Mouse (Mus musculus) stomach, embryonic 15.5 days (tissue): ENCODE measurements at regions not wholly inside any gene's neighbourhood (a gene's known extent, or its start where the extent isn't known, plus 50 kb on each side); places are given as distances from the start of the nearest gene placed in this dataset.

Experiments
- ATAC-seq: fragments of 200-750 bp; cut with Nextera tagmentation; 2 replicates; pipeline ENCODE4 v1.8.0; 2017; ENCODE audit warnings: low read depth, moderate number of reproducible peaks, moderate TSS enrichment; ENCODE audit not compliant: insufficient read depth, low FRiP score
- H3K27ac ChIP-seq: fragments of 300-500 bp; sonication (generic); 2 replicates; pipeline ENCODE4 v1.5.1; 2015; ENCODE audit warnings: mild to moderate bottlenecking, inconsistent platforms
- H3K27me3 ChIP-seq: fragments of 300-500 bp; sonication (generic); replicated peaks from 2 replicates; pipeline ENCODE4 v1.6.1; 2015; ENCODE audit warnings: inconsistent platforms
- H3K36me3 ChIP-seq: fragments of 300-500 bp; sonication (generic); 2 replicates; pipeline ENCODE4 v1.6.1; 2015; ENCODE audit warnings: inconsistent platforms
- H3K4me1 ChIP-seq: fragments of 300-500 bp; sonication (generic); 2 replicates; pipeline ENCODE4 v1.6.1; 2015; ENCODE audit warnings: inconsistent platforms
- H3K4me2 ChIP-seq: fragments of 300-500 bp; sonication (generic); 2 replicates; pipeline ENCODE4 v1.6.1; 2015; ENCODE audit warnings: mild to moderate bottlenecking, inconsistent platforms
- H3K4me3 ChIP-seq: fragments of 300-500 bp; sonication (generic); replicated peaks from 2 replicates; pipeline ENCODE4 v1.5.1; 2015; ENCODE audit warnings: inconsistent platforms
- H3K9ac ChIP-seq: fragments of 300-500 bp; sonication (generic); 2 replicates; pipeline ENCODE4 v1.6.1; 2015; ENCODE audit warnings: inconsistent platforms
- H3K9me3 ChIP-seq: fragments of 300-500 bp; sonication (generic); 2 replicates; pipeline ENCODE4 v1.6.1; 2016; ENCODE audit warnings: inconsistent platforms
- WGBS: fragments of 180-500 bp; shearing (Covaris S2); methylation state at CpG from one replicate; pipeline ENCODE4 v1.1.7; 2015; 5-methylcytosine and 5-hydroxymethylcytosine counted together

- H3K9ac ChIP-seq: no peak overlapping the region
- WGBS: 12% methylated on average over 7 of the region's 8 CpGs
- no peaks in the 10 kb centered on the region for H3K36me3 ChIP-seq
- H3K27me3 ChIP-seq: no peaks in the 10 kb centered on the region
- no peaks in the 10 kb centered on the region for H3K9me3 ChIP-seq
- no peak overlapping the region for H3K4me3 ChIP-seq
- peaks cover 15% of the 10 kb centered on the region; the same call in 1 of the 2 replicates for H3K4me1 ChIP-seq
- peak overlapping the region; percentile 81 for H3K27ac ChIP-seq
- H3K4me2 ChIP-seq: 0 out of 2 replicates have a peak overlapping the region, but pooled peaks have one; percentile 44
- peak; percentile 76 for ATAC-seq
Observed at GRCm38 (mm10) chr10:68354335-68355231, 76.0 kb upstream of the Arid5b start.

GRCm38 (mm10) chr10:68353692-68354232 is 75.2 kb upstream of the Arid5b start:
- Histone ChIP-seq H3K27ac (peak overlapping the region; percentile 71), H3K27me3 (no peaks in the 10 kb centered on the region), H3K4me1 (peaks cover 15% of the 10 kb centered on the region; the same call in 1 of the 2 replicates), H3K36me3 (no peaks in the 10 kb centered on the region), H3K4me3 (0 out of 2 replicates have a peak overlapping the region, but pooled peaks have one; percentile 5), H3K4me2 (peak overlapping the region; percentile 44; the same call in 1 of the 2 replicates), H3K9me3 (no peaks in the 10 kb centered on the region), H3K9ac (no peak overlapping the region)
- no peak for ATAC-seq
- 44% methylated on average over 18 of the region's 18 CpGs for WGBS

- Histone ChIP-seq H3K9me3 (no peaks in the 10 kb centered on the region), H3K36me3 (no peaks in the 10 kb centered on the region), H3K4me3 (no peak overlapping the region), H3K4me1 (peaks cover 15% of the 10 kb centered on the region; the same call in 1 of the 2 replicates), H3K9ac (no peak overlapping the region), H3K27me3 (no peaks in the 10 kb centered on the region), H3K27ac (no peak overlapping the region), H3K4me2 (no peak overlapping the region; the same call in 1 of the 2 replicates)
- WGBS: 64% methylated on average over 8 of the region's 8 CpGs
- ATAC-seq: no peak; the same call in 1 of the 2 replicates
Observed at GRCm38 (mm10) chr10:68351841-68352555, 73.5 kb upstream of the Arid5b start.

- Histone ChIP-seq H3K9ac (no peak overlapping the region), H3K27ac (0 out of 2 replicates have a peak overlapping the region, but pooled peaks have one; percentile 1), H3K36me3 (no peaks in the 10 kb centered on the region), H3K4me1 (peaks cover 15% of the 10 kb centered on the region; the same call in 1 of the 2 replicates), H3K9me3 (no peaks in the 10 kb centered on the region), H3K27me3 (no peaks in the 10 kb centered on the region), H3K4me2 (no peak overlapping the region), H3K4me3 (no peak overlapping the region)
- no peak for ATAC-seq
- 56% methylated on average over 5 of the region's 5 CpGs for WGBS
Observed at GRCm38 (mm10) chr10:68351441-68351840, 72.9 kb upstream of the Arid5b start.

GRCm38 (mm10) chr10:68350798-68351197 is 72.3 kb upstream of the Arid5b start:
- no peak overlapping the region for H3K4me2 ChIP-seq
- no peak for ATAC-seq
- no peak overlapping the region for H3K9ac ChIP-seq
- H3K27me3 ChIP-seq: no peaks in the 10 kb centered on the region
- no peaks in the 10 kb centered on the region for H3K9me3 ChIP-seq
- 0 out of 2 replicates have a peak overlapping the region, but pooled peaks have one; percentile 1 for H3K27ac ChIP-seq
- WGBS: 84% methylated on average over 12 of the region's 12 CpGs
- no peak overlapping the region for H3K4me3 ChIP-seq
- H3K4me1 ChIP-seq: peaks cover 11% of the 10 kb centered on the region; the same call in 1 of the 2 replicates
- no peaks in the 10 kb centered on the region for H3K36me3 ChIP-seq

GRCm38 (mm10) chr10:68347806-68348205 is 69.3 kb upstream of the Arid5b start:
- 83% methylated on average over 7 of the region's 7 CpGs for WGBS
- no peak overlapping the region for H3K27ac ChIP-seq

GRCm38 (mm10) chr10:68344991-68345720 is 66.6 kb upstream of the Arid5b start:
- no peak overlapping the region for H3K4me2 ChIP-seq
- no peak overlapping the region for H3K4me3 ChIP-seq
- H3K9ac ChIP-seq: no peak overlapping the region
- 86% methylated on average over 18 of the region's 18 CpGs for whole genome bisulfite sequencing
- no peaks in the 10 kb centered on the region for H3K4me1 ChIP-seq
- H3K27me3 ChIP-seq: no peaks in the 10 kb centered on the region
- no peak overlapping the region for H3K27ac ChIP-seq
- ATAC-seq: no peak
- H3K36me3 ChIP-seq: no peaks in the 10 kb centered on the region
- no peaks in the 10 kb centered on the region for H3K9me3 ChIP-seq

More at GRCm38 (mm10) chr10:68347806-68348205, 69.3 kb upstream of the Arid5b start:
- Histone ChIP-seq H3K9me3 (no peaks in the 10 kb centered on the region), H3K27me3 (no peaks in the 10 kb centered on the region), H3K4me1 (no peaks in the 10 kb centered on the region), H3K36me3 (no peaks in the 10 kb centered on the region), H3K9ac (no peak overlapping the region), H3K4me2 (no peak overlapping the region), H3K4me3 (no peak overlapping the region)
- no peak for ATAC-seq

- Histone ChIP-seq H3K4me3 (no peak overlapping the region), H3K9ac (no peak overlapping the region), H3K4me2 (no peak overlapping the region), H3K4me1 (no peaks in the 10 kb centered on the region), H3K27me3 (no peaks in the 10 kb centered on the region), H3K9me3 (no peaks in the 10 kb centered on the region), H3K36me3 (no peaks in the 10 kb centered on the region), H3K27ac (no peak overlapping the region)
- WGBS: 93% methylated on average over 2 of the region's 2 CpGs
- no peak for ATAC-seq
Observed at GRCm38 (mm10) chr10:68344211-68344610, 65.7 kb upstream of the Arid5b start.

- Histone ChIP-seq H3K4me2 (no peak overlapping the region), H3K27ac (no peak overlapping the region), H3K4me1 (no peaks in the 10 kb centered on the region), H3K9me3 (no peaks in the 10 kb centered on the region), H3K9ac (no peak overlapping the region), H3K4me3 (no peak overlapping the region), H3K36me3 (no peaks in the 10 kb centered on the region), H3K27me3 (no peaks in the 10 kb centered on the region)
- WGBS: 84% methylated on average over 5 of the region's 5 CpGs
- no peak for ATAC-seq
Observed at GRCm38 (mm10) chr10:68334054-68334453, 55.5 kb upstream of the Arid5b start.
